Mouse (Mus musculus) stomach, embryonic 14.5 days (tissue): Measurements from ENCODE around the gene Btrc. TPM values are rescaled to one million over a fixed set of nuclear protein-coding genes. Genes with fewer than 3 reads are reported as not detected.

ENCODE experiments used
- ATAC-seq: fragments of 200-750 bp; cut with Nextera tagmentation; 2 replicates; pipeline ENCODE4 v1.8.0; 2017; ENCODE audit warnings: low read depth, moderate TSS enrichment; ENCODE audit not compliant: insufficient number of reproducible peaks, insufficient read depth, low FRiP score
- H3K27ac ChIP-seq: fragments of 300-500 bp; sonication (generic); 2 replicates; pipeline ENCODE4 v1.5.1; 2014; ENCODE audit warnings: mild to moderate bottlenecking, low read length, moderate library complexity, mixed read lengths
- H3K27me3 ChIP-seq: fragments of 300-500 bp; sonication (generic); 2 replicates; pipeline ENCODE4 v1.6.1; 2014; ENCODE audit warnings: low read length, control low read depth, mixed read lengths; ENCODE audit not compliant: control insufficient read depth, insufficient read depth
- H3K36me3 ChIP-seq: fragments of 300-500 bp; sonication (generic); 2 replicates; pipeline ENCODE4 v1.6.1; 2014; ENCODE audit warnings: mild to moderate bottlenecking, control low read depth, low read length, moderate library complexity, mixed read lengths; ENCODE audit not compliant: control insufficient read depth, insufficient read depth
- H3K4me1 ChIP-seq: fragments of 300-500 bp; sonication (generic); 2 replicates; pipeline ENCODE4 v1.6.1; 2014; ENCODE audit warnings: low read length, control low read depth, mixed read lengths; ENCODE audit not compliant: control insufficient read depth, insufficient read depth
- H3K4me2 ChIP-seq: fragments of 300-500 bp; sonication (generic); replicated peaks from 2 replicates; pipeline ENCODE4 v1.6.1; 2014; ENCODE audit warnings: low read depth, low read length, control low read depth
- H3K4me3 ChIP-seq: fragments of 300-500 bp; sonication (generic); 2 replicates; pipeline ENCODE4 v1.5.1; 2014; ENCODE audit warnings: low read depth, low read length, control low read depth
- H3K9ac ChIP-seq: fragments of 300-500 bp; sonication (generic); replicated peaks from 2 replicates; pipeline ENCODE4 v1.6.1; 2014; ENCODE audit warnings: low read depth, mild to moderate bottlenecking, control low read depth, low read length, moderate library complexity, mixed read lengths
- H3K9me3 ChIP-seq: fragments of 300-500 bp; sonication (generic); 2 replicates; pipeline ENCODE4 v1.6.1; 2016; ENCODE audit warnings: low read depth, low read length, control low read depth; ENCODE audit not compliant: control insufficient read depth
- WGBS: fragments of 180-500 bp; shearing (Covaris S2); extraction: QIAGEN DNeasy Blood & Tissue Kit; methylation state at CpG from one replicate; pipeline ENCODE4 v1.1.7; 2014; 5-methylcytosine and 5-hydroxymethylcytosine counted together
- polyA plus RNA-seq: library from polyadenylated mRNA; unstranded; fragments of >200 nt; fragmentation: Nextera tagmentation; extraction: Ambion mirVana; gene quantifications from 2 replicates; pipeline ENCODE4 v1.2.1, GENCODE M21; 2014

The Btrc gene
- polyA plus RNA-seq, 1 experiment from 2014 or later, result 52.1 TPM

DNA sequence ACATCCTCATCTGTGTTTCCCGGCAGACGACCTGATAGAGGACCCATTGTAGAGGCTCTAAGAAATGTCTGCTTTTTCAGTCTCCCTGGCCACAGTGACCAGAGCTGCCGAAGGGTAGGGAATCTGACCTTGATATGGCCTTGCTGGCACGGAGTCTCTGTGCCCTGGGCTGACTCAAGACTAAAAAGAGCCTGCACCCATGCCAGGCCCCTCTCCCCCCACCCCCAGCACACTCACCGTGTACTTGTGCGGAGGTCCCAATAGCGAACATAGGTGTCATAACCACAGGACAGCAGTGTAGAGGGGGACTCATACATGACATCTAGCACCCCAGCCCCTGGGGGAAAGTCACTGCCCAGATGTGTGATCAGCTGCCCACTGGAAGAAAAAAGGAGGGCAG, 215.9 kb downstream of the Btrc start:
- peaks cover 20% of the 10 kb centered on the region for H3K4me1 ChIP-seq
- WGBS, result 87% methylated on average over 7 of the region's 7 CpGs

More for the DNA sequence above, 215.9 kb downstream of the Btrc start:
- Histone ChIP-seq H3K27ac (no peak overlapping the region), H3K36me3 (peaks cover 17% of the 10 kb centered on the region; the same call in 1 of the 2 replicates), H3K9me3 (no peaks in the 10 kb centered on the region; the same call in 1 of the 2 replicates), H3K9ac (no peak overlapping the region), H3K4me3 (no peak overlapping the region), H3K4me2 (no peak overlapping the region), H3K27me3 (no peaks in the 10 kb centered on the region)
- ATAC-seq, result no peak

Other genes starting within 250 kb of the Btrc start
- gene Tlx1, start 213.1 kb upstream of the Btrc start, polyA plus RNA-seq, result 0.12 and 0.86 TPM in 2 replicates
- gene Lbx1, start 127.9 kb upstream of the Btrc start, polyA plus RNA-seq, result not detected in 2 replicates
- 12.2 and 12.5 TPM in 2 replicates for gene Poll, start 196.8 kb downstream of the Btrc start, polyA plus RNA-seq
- gene Gm17018, start 196.9 kb downstream of the Btrc start, polyA plus RNA-seq, result 45.3 and 45.4 TPM in 2 replicates